Mouse (Mus musculus): ENCODE measurements around the gene Nav1. TPM values are rescaled to one million over a fixed set of nuclear protein-coding genes. Genes with fewer than 3 reads are reported as not detected.

The Nav1 gene
- 1 to 10 TPM; 8.7 to 9.7 TPM for total RNA-seq (2021)
- long read RNA-seq, experiment 1, partial matches to known transcripts: 0 of 2 reads
- long read RNA-seq, experiment 1, other reads (novel, unspliced or antisense): 2 of 2 reads
- long read RNA-seq, experiment 2, partial matches to known transcripts: 1 of 3 reads
- long read RNA-seq, experiment 2, other reads (novel, unspliced or antisense): 2 of 3 reads

DNA sequence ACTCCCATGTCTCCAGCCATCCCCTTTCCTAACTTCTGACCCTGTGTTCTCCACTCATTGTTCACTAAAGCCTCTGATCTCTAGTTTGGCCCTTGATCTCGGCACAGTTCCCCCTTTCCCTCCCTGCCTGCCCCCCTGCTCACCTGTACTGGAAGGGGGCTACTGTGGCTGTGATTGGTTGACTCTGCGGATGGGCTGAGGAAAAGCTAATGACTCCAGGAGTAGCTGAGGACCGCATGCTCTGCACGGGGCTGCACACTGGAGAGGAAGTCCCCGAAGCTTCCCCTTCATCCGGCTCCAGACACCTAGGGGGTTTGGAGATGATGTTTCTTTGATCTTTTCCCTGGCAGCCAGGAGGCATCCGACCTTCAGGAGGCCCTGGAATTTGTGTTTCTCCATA, at the start of gene Nav1:
Gene Nav1, minus strand, starts transcription at position 277 of the 400 bp plus-strand sequence.
- intact Hi-C loops (cut with DNase I): no loop called here
- DNase-seq: no peak

DNA sequence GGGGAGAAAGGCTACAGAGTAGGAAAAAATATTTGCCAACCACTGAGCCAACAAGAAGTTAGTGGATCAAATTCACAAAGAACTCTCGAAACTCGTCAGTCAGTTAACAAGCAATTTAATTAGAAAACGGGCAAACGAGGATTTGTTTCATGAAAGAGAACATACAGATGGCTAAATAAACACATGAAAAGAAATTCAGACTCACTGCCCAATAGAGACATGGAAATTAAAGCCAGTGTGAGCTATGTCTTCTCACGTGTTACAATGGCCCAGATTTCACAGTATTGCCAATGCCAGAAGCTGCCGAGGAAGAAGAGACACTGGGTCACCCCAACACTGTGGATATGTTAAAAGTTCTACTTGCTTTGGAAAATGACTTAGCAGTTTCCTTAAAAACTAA, 46.8 kb upstream of the Nav1 start:
- no peak for DNase-seq
- intact Hi-C loops (cut with DNase I): no loop called here

DNA sequence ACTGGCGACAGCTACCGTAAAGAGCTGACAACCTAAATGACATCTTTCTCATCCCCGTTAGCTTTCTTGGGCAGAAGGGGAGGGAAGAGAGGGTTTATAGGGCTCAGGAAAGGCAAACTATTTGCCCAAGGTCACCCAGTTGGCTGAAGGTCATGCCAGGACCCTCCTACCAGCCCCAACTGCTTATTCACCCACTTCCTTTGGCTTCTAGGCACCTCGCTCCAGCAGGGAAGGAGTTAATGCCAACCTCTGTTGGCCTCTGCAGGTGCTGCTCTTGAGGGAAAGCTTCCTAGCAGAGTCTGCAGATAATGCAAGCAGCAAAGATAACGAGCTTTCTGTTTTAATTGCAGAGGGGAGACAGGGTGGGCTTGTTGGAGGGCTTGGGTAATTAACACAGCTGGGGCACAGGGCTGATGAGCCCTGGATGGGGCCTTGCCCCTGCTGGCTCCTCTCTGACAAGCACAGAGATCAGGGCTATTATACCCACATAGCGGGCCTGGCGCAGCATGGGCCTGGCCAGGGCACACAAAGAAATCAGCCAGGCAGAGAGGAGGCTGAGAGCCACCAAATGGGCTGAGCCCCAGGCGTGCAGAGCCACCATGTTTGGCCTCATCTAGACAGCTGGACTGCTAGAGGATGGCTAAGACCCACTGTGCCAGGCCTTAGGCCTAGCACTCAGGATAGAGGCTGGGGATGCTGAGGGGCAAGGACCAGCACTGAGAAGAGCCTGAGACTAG, 38.5 kb upstream of the Nav1 start:
- intact Hi-C loops (cut with DNase I): no loop called here
- DNase-seq: no peak

DNA sequence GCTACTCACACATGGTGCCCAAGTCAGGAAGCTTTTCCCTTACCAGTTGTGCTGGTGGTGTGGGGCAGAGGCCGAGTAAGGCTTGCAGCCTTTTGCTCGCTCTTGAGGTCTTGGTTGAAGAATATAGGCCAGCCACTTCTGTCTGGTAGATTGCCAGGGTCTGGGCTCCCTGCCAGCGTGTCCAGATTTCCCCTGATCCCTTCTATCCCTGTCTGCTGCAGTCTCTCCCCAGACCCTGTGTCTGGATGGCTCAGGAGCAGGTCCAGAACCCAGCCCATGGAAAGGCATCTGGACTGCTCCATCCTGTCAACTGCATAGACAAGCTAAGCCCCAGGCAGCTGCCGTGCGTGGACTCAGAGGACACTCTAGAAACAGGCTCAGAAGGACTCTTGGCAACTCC, 37.0 kb upstream of the Nav1 start:
- intact Hi-C loops (cut with DNase I): no loop called here
- DNase-seq: no peak

DNA sequence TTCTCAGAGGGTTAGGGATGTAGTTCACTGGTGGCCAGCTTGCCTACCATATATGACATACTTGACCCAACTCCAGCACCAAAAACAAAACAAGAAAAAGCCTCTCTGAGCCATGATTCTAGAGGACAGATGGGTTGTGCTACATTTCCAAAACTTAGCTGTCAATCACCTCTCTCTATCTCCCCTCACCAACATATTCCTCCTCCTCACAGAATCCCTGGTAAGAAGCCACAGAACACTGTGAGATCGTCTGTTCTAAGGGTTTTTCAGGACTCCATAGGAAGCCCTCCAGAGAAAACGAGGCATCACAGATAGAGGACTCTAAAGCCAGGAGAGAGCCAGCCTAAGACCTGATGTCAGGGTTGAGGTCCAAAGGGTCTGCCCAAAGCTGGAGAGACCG, 36.6 kb upstream of the Nav1 start:
- intact Hi-C loops (cut with DNase I): no loop called here
- no peak for DNase-seq

DNA sequence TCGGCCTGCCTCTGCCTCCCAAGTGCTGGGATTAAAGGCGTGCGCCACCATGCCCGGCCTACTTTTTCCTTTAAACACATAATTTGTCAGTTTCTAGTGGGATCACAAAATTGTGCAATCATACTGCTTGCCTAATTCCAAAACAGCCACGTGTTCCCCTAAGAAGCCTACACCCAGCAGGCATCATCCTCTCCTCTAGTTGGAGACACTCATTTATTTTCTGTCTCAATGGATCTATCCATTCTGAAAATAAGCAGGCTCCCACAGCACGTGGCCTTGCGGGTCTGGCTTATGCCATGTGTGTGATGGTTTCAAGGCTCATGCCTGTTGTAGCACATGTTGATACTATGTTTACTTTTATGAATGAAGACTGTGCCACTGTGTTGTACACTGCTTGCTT, 32.8 kb upstream of the Nav1 start:
- intact Hi-C loops (cut with DNase I): no loop called here
- DNase-seq: no peak

DNA sequence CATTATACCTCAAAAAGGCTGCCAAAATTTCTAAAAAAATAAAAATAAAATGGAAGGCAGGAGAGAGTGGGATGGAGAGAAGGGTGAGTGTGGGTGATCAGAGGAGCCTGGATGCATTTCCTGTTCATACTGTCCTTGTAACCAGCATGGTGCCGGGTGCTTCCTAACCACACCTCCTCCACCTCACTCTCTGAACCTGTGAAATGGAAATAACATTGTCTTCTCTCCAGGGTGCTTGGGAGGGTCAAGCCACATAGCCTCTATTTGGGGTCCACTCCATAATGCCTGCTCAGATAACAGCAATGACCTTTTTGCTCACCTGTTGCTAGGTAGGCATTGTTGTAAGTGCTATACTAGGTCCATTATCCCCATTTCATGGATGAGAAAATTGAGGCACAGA, 32.0 kb upstream of the Nav1 start:
- intact Hi-C loops (cut with DNase I): no loop called here

DNA sequence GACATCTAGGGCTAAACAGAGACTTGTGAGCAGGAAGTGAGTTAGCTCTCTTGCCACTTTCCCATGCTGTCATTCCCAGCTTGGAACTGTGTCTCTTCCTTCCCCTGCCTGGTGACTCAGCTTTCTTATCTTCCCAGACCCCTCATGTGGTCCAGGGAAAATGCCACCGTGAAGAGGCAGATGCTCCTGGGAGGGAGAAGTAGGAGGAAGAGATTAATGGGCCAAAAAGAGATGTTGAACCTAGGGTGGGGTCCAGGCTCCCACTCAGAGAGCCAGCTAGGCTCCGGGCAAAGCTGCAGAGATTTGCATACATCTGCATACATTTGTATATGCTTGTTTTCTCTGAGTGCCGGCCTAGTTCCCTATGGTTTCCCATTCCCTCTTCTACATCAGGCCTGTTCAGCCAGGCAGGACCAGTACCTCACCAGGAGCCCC, 30.5 kb upstream of the Nav1 start:
- no peak for DNase-seq
- intact Hi-C loops (cut with DNase I): no loop called here

More for the DNA sequence above, 32.0 kb upstream of the Nav1 start:
- DNase-seq: no peak

DNA sequence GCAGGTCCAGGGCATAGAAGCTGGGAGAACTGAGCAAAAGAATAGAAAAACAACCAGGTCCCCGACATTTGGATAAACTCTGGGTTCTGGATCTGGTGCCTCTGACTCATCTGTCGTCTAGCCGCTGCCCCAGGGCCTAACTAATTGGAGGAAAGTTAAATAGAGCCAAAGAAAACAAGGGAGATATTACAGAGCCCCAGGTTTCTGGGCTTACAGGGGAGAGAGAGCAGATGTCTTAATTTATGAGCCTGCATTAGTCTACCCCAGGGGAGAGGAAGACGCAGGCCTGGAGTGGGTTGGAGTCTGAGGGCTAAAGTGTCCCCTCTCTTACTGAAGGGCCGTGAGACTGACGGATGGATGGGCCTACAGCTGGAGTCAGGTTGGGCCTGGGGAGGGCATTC, 29.0 kb upstream of the Nav1 start:
- DNase-seq: no peak
- intact Hi-C loops (cut with DNase I): no loop called here

DNA sequence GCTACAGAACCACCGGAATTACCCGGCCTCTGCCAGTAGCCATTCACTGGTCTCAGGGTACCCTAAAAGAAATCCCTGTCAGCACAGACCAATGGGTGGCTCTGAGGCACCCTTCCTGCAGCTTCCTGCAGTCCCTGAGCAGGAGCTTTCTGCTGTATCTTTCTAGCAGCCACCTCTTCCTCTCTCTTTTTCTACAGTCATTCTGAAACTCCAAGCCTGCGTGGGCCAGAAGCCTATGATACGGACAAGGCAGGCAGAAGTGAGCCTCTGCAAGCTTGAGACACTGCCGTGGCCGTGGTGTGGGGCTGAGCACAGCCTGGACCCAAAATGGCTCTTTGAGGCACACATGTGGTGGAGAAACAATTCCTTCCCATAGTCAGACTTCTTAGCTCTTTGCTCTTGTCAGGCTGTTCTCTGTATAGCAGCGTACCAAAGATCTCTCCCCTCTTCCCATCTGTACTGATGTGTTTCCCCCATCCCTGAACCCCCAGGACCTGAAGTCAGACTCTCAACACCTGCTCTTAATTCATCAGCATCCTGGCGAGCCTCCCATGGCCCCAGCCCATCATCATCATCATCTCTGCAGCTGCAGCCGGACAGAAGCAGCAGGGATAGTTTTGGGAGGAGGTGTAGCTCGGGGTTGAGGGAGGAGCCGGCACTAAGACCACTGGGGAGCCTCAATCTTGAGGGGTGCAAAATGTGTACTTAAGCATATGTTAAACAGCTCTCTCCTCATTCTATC, 28.4 kb upstream of the Nav1 start:
- intact Hi-C loops (cut with DNase I): no loop called here
- no peak for DNase-seq

DNA sequence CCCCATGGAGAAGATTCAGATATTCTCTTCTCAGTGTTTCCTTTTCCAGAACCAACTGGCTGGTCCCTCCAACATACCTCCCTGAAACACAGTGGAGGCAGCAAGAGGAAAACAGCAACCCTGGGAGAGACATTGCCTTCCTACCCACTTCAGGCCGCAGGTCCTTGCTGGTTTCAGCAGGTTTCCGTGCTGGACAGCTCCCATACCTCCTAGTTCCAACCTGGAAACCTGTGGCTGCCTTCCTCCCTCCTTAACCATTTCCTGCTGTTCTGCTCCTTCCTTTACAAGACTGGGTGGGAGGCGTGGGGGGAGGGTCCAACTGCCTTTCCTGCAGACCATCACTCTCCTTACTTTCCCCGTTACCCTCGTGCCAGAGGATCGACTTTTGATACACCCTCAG, 27.7 kb upstream of the Nav1 start:
- intact Hi-C loops (cut with DNase I): no loop called here
- DNase-seq: no peak

DNA sequence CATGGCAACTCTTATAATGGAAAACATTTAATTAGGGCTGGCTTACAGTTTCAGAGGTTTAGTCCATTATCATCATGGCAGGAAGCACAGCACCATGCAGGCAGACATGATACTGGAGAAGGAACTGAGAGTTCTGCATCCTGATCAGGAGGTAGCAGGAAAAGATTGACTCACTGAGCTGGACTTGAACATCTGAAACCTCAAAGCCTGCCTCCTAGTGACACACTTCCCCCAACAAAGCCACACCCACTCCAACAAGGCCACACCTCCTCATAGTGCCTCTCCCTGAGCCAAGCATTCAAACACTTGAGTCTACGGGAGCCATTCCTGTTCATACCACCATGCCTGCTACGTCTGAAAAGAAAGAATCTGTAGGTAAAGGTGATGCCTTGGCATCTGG, 26.8 kb upstream of the Nav1 start:
- intact Hi-C loops (cut with DNase I): no loop called here
- no peak for DNase-seq

DNA sequence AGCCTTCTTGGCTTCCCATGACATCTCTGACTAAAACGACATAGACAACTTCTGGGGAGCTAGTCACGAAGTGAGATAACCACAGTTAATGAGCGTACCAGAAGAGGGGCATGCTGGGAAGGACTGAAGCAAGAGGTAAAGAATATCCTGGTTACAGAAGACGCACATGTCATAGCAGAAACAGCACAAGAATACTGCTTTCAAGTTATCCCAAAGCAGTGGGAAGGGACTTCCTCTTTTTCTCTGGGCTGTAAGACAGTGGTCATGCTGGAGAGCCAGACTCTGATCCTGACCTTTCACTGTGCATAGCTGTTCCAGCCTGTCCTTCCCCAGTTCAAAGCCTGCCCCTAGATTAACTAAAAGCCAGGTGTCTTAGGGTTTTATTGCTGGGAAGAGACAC, 26.4 kb upstream of the Nav1 start:
- intact Hi-C loops (cut with DNase I): no loop called here
- DNase-seq: no peak

DNA sequence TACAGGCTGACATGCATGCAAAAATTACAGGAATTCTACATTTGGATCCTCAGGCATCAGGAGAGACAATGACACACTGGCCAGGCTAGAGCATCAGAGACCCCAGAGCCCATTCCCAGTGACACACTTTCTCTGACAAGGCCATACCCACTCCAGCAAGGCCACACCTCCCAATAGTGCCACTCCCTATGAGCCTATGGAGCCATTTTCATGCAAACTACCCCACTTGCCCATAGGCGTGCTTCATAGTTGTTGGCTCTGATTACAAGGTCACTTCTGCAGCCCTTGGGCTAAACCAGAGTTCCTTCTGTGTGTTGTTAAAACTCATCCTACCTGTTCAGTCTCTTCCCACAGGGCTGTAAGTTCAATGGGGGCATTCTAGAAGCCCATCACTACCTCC, 25.1 kb upstream of the Nav1 start:
- no peak for DNase-seq
- intact Hi-C loops (cut with DNase I): no loop called here

DNA sequence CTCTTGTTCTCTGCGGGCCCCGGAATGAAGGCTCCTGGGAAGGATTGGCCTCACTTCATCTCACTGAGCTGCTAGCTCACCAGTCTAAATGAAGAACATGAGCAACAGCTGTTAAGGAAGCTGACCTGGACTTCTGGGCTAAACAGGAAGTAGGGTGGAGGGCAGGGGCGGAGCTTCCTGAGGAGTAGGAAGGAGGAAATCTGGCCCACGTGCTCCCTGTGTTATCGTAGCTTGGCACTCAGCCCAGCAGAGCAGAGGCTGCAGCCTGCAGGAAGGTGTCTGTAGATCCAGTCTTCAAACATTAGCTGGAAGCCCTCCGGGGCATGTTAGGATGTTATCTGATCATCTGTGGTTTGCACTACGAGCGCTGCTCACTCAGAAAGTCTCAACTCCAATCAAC, 24.4 kb upstream of the Nav1 start:
- peak; percentile 60 to 75 for DNase-seq
- intact Hi-C loops (cut with DNase I): no loop called here

DNA sequence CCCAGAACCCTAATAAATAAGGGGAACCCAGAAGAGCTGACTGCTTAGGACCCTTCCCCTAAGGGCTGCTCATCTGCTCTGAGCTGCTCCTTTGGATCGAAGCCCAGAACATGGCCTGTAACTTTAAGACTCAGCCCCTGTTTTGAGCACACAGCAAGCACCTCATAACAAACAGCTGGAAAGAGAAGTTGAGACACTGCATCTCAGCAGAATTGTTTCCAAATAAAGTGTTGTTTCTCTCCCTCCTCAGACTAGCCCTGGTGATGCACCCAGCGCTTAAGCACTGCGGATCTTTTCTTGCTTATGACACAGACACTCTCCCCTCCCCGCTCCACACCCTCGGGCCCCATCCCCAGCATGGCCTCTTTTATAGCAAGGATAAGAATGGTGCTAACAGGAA, 22.8 kb upstream of the Nav1 start:
- no peak for DNase-seq
- intact Hi-C loops (cut with DNase I): no loop called here

DNA sequence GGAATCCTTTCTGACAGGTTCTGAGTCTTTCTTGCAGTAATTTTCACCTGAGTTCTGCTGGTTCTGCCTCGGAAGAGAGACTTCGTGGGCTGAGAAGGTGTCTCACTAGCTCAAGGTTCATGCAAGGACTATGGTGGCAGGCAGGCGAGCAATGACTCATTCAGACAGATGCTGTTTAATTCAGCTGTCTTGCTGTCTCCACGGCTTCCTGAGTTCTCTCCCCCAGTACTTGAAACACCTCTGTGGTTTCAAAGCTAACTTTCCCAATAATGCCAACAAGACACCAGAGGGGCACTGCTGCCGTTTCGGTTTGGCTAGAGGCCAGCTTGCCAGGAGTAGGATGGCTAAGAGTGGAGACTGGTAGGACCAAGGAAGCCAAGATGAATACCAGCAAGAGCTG, 19.1 kb upstream of the Nav1 start:
- no peak for DNase-seq
- intact Hi-C loops (cut with DNase I): no loop called here

DNA sequence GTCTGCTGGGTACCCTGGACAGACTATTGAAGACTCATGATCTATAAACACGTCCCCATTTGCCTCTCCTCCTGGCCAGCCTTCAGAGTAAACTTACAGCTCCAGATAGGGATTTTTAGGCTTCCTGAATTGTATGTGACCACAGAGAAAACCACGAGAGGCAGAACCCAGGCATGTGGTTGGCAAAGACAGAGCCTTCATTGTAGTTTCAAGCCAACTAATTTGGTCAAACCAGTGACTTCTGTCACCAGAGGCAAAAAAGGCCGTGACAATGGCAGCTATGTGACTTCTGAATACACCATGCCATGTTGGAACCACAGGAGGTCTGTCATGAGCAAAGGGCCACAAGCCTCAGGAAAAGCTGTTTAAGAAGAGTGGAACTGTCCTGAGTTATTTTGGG, 18.6 kb upstream of the Nav1 start:
- DNase-seq: no peak
- intact Hi-C loops (cut with DNase I): no loop called here

DNA sequence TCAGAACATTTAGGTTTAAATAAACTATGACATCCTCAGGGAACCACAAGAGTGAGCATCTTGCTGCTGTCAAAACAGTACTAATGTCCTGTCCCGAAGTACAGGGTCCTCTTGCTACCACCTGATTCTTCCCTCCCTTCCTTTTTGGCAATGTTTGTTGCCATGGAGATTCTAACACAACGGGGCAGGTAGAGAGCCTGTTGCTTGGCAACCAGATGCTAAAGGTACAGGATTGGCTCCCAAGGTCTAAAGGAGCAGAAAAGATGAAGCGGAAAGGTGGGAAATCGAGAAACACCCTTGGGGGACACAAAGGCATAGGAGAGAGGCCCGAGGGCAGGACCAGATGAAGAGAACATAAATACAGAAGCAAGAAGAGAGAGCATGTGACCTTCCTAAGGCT, 17.6 kb upstream of the Nav1 start:
- intact Hi-C loops (cut with DNase I): no loop called here
- no peak for DNase-seq

DNA sequence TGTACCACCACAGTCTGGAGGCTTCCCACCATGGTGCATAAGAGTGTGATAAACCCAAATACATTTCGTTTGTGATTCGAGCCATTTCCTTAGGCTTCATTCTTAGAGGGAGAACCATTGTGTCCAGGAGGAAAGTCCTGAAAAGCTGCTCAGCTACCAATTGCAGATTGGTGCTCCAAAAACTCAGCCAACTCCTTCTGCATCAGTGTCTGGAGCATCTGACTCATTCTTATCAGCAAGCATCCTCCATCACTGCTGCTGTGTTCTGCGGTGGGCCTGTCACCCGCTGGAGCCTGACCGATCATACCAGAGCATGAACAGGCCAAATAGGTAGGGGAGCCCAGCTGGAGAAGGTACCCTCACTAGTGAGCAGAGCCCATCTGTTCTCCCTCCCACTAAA, 16.0 kb upstream of the Nav1 start:
- DNase-seq: no peak
- intact Hi-C loops (cut with DNase I): no loop called here

DNA sequence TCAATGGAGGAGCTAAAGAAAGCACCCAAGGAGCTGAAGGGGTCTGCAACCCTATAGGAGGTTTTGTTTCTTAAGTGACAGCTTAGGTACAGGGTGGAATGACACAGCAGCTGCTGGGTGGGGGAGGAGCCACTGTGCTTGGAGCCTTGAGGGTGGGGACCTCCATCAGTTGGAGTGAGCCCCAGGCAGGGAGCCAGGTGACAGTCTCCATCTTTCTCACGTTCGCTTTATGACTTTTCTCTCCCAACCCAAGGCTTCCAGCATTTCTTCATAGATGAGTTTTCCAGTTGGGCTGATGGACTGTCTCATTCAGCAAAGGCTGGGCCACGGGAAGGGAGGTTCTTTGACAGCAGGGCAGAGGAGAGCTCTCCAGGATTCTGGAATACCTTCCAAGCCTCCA, 14.2 kb upstream of the Nav1 start:
- intact Hi-C loops (cut with DNase I): no loop called here
- DNase-seq: no peak

DNA sequence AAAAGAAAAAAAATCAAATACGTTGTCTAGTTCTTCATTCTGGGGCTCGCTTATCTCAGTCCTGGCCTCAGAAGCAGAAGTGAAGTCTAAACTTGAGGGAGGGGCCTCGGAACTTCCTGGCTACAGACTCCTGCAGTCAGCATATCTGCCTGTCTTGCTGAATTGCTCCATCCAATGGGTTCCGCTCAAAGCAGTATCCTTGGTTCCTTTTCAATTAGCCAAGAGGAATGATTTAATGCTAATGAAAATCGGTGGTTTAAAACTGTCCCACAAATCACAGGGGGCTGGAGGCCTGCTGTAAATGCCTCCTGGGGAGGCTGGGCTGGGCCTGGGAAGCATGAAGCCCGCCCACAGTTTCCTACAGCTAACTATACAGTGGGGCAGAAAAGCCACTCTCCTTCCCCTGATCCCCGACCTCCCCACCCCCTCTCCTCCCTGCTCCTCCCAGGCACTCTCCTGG, 12.9 kb upstream of the Nav1 start:
- intact Hi-C loops (cut with DNase I): no loop called here
- DNase-seq: no peak
